Mouse (Mus musculus): ENCODE measurements at regions not wholly inside any gene's neighbourhood (a gene's known extent, or its start where the extent isn't known, plus 50 kb on each side); places are given as distances from the start of the nearest gene placed in this dataset.

- Histone ChIP-seq H3K9me3 (no peaks in the 10 kb centered on the region), H3K4me2 (no peak overlapping the region), H3K4me3 (no peak overlapping the region), H3K36me3 (no peaks in the 10 kb centered on the region), H3K27ac (no peak overlapping the region), H3K9ac (no peak overlapping the region), H3K27me3 (no peaks in the 10 kb centered on the region), H3K4me1 (no peaks in the 10 kb centered on the region)
- ATAC-seq (ENCODE audit: insufficient number of reproducible peaks, low FRiP score, low TSS enrichment, low read depth) = no peak
- WGBS = 71% methylated on average over 1 of the region's 1 CpGs
Measured at GRCm38 (mm10) chr5:38967010-38967409, 90.4 kb upstream of the Clnk start.

DNA sequence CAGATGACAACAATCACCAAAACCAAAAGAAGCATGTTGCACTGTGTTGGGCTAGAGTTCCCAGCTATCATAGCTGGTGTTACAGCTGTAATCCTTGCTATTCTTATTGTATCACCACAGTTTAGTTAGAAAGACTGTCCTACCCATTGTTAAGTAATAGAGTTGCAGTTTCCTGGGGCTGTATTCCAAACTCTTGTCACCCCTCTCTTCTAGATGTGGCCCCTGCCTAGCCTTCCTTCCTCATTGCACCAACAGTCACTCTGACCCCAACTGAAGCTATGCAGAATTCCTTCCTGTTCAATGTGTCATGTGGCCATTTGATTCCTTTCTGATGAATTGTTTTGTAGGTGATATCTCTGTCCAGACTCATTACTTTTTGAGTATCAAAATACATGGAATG lies 87.8 kb upstream of the Clnk start:
- Histone ChIP-seq H3K4me2 (no peak overlapping the region), H3K4me3 (no peak overlapping the region), H3K9me3 (no peaks in the 10 kb centered on the region), H3K9ac (no peak overlapping the region), H3K27me3 (no peaks in the 10 kb centered on the region), H3K36me3 (no peaks in the 10 kb centered on the region), H3K27ac (no peak overlapping the region), H3K4me1 (no peaks in the 10 kb centered on the region)
- ATAC-seq (ENCODE audit: insufficient number of reproducible peaks, low FRiP score, low TSS enrichment, low read depth) = no peak

DNA sequence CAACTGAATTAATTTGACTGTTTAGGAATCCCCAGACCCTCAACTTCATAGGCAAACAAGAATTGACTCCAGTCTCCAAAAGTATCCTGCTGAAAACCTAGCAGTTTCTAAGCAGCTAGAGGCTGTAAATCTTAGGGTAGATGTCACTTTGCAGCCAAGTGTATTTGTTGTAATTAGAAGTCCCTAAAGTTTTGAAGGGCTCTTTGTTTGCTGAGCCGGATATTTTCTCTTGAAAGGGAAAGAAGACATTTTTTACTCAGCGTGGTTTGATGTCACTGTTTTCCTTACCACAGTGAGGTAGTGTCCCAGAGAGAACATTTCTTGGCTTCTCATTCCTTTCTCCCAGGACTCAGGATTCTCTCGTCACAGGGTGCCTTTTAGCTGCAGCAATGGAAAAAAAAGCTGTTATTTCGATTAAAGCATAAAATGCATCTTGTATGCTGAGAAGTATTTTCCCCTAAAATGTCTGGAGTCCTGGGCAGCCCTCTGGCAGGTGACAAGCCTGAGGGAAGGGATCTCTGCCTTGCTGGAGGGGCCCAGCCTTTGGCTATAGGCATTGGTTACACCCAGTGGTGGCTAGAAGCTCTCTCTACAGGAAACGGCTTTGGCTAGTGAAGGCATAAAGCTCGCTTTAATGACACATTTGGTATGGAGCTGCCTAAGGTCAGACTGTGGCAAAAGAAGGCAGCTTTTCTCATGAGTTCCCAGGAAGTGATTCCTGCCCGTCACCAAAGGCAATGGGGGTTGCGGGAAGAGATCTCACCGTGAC lies 74.1 kb upstream of the Clnk start:
- ATAC-seq (ENCODE audit: insufficient number of reproducible peaks, low FRiP score, low TSS enrichment, low read depth) = no peak
- Histone ChIP-seq H3K36me3 (no peaks in the 10 kb centered on the region), H3K4me3 (no peak overlapping the region), H3K9me3 (no peaks in the 10 kb centered on the region), H3K4me2 (no peak overlapping the region), H3K9ac (no peak overlapping the region), H3K4me1 (peaks cover 4% of the 10 kb centered on the region; the same call in 1 of the 2 replicates), H3K27me3 (no peaks in the 10 kb centered on the region), H3K27ac (no peak overlapping the region)
- 47% methylated on average over 9 of the region's 9 CpGs for WGBS

- Histone ChIP-seq H3K27me3 (no peaks in the 10 kb centered on the region), H3K9ac (no peak overlapping the region), H3K4me1 (peaks cover 4% of the 10 kb centered on the region; the same call in 1 of the 2 replicates), H3K4me3 (no peak overlapping the region), H3K9me3 (no peaks in the 10 kb centered on the region), H3K36me3 (no peaks in the 10 kb centered on the region), H3K27ac (no peak overlapping the region), H3K4me2 (no peak overlapping the region)
- ATAC-seq (ENCODE audit: insufficient number of reproducible peaks, low FRiP score, low TSS enrichment, low read depth) = no peak
- 75% methylated on average over 5 of the region's 5 CpGs for WGBS
Measured at GRCm38 (mm10) chr5:38945903-38946686, 69.5 kb upstream of the Clnk start.

GRCm38 (mm10) chr5:38932382-38933079 lies 55.9 kb upstream of the Clnk start:
- no peaks in the 10 kb centered on the region for H3K4me1 ChIP-seq
- no peaks in the 10 kb centered on the region for H3K27me3 ChIP-seq
- H3K27ac ChIP-seq = no peak overlapping the region
- H3K36me3 ChIP-seq = no peaks in the 10 kb centered on the region
- H3K4me3 ChIP-seq = no peak overlapping the region
- H3K9ac ChIP-seq = no peak overlapping the region
- H3K9me3 ChIP-seq = no peaks in the 10 kb centered on the region
- ATAC-seq (ENCODE audit: insufficient number of reproducible peaks, low FRiP score, low TSS enrichment, low read depth) = no peak
- 47% methylated on average over 7 of the region's 7 CpGs for WGBS
- no peak overlapping the region for H3K4me2 ChIP-seq

- ATAC-seq (ENCODE audit: insufficient number of reproducible peaks, low FRiP score, low TSS enrichment, low read depth) = no peak
- no peak overlapping the region for H3K27ac ChIP-seq
- WGBS = 80% methylated on average over 3 of the region's 3 CpGs
- H3K9me3 ChIP-seq = no peaks in the 10 kb centered on the region
- no peak overlapping the region for H3K4me2 ChIP-seq
- no peaks in the 10 kb centered on the region for H3K4me1 ChIP-seq
- H3K27me3 ChIP-seq = no peaks in the 10 kb centered on the region
- H3K9ac ChIP-seq = no peak overlapping the region
- no peaks in the 10 kb centered on the region for H3K36me3 ChIP-seq
- H3K4me3 ChIP-seq = no peak overlapping the region
Measured at GRCm38 (mm10) chr5:38927051-38927450, 50.4 kb upstream of the Clnk start.
